Mouse (Mus musculus) small intestine, adult 2 months (tissue): ENCODE measurements at regions not wholly inside any gene's neighbourhood (a gene's known extent, or its start where the extent isn't known, plus 50 kb on each side); places are given as distances from the start of the nearest gene placed in this dataset.

Source experiments
- CTCF ChIP-seq: fragments of 200-500 bp; IDR thresholded peaks from 2 replicates; pipeline ENCODE4 v1.5.1; 2012; ENCODE audit warnings: low read depth, mild to moderate bottlenecking, control low read depth, inconsistent platforms, low read length, moderate library complexity, mixed read lengths; ENCODE audit not compliant: insufficient replicate concordance, insufficient read length; ENCODE audit errors: extremely low read depth
- POLR2A ChIP-seq: fragments of 200-500 bp; IDR thresholded peaks from 2 replicates; pipeline ENCODE4 v1.6.1; 2012; ENCODE audit warnings: low read depth, mild to moderate bottlenecking, control low read depth, inconsistent platforms, low read length, moderate library complexity

DNA sequence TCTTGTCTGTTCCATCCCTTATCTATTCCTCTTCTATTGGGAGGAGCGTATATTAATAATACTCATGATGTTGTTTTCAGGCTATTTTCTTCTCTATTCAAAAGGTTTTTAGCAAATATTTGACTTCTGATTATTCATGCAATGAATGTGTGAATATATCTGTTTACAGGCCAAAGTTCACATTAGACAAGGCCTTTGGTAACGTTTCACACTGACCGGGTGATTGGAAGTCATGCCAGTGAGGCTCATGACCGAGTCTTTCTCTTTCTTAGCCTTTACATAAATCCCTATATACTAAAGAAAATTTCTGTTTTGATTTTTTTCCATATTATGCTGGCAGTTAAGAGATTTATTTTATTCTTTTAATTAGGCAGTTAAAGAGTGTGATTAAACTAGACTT lies 112.2 kb upstream of the Tapt1 start:
- TF ChIP-seq CTCF = no peak
- no peak for TF ChIP-seq POLR2A
